Mouse (Mus musculus) frontal cortex, postnatal 10 days (tissue): ENCODE results near the gene 1700042G07Rik.
"Not testable (repeated sequence)": the region's sequence is repeated elsewhere in the genome, so short reads cannot be mapped to it uniquely, and the experiment has no call there.

ENCODE experiments used
- DNase-seq, 2 experiments: peaks; one replicate each; pipeline ENCODE4 v3.0.0; 2022; ENCODE audit warnings: low spot score in 2 of 2, mixed read lengths in 1 of 2

Gene 1700042G07Rik

DNA sequence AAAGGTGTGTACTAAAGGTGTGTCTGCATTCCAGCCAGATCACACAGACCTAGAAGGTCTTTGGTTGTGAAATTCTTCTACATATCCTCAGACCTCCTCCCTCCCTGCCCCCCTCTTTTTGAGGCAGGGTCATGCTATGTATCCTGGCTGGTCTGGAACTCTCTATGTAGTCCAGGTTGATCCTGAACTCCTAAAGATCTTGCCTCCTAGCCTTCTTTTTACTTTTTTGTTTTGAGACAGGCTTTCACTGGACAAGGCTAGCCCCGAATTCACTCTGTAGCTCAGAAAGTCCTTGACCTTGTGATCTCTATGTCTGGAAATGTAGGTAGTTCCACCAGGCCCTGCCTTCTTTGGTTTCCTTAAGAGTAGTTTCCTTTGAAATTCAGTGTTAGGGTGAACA is 35.7 kb downstream of the 1700042G07Rik start:
- DNase-seq, result no peak

DNA sequence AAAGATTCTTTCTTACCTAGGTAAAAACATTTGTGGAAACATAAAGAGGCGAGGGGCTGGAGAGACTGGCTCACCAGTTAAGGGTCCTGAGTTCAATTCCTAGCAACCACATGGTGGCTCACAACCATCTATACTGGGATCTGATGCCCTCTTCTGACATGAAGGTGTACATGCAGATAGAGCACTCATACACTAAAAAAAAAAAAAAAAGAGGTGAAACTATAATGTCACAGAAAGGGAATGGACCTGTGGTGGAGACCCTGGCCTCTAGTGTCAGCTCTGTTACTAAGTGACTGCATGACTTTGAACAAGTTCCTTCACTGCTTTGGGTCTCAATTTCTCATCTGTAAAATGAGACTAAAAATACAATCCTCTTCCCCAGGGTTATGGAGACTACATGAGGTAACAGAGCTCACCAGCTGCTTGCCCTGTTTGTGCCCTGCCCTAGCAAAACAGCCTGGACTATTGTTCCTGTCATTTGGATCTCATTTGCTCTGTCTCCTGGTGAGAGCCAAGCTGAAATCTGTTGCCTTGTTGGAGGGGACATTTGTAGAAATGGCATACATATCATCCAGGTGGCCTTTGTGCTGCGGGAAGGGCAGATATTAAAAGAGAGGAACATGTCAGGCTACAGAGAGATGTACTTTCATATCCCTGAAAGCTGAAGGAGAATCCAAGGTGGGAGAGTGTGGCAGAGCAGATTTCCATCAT is 42.9 kb downstream of the 1700042G07Rik start:
- no peak for DNase-seq

DNA sequence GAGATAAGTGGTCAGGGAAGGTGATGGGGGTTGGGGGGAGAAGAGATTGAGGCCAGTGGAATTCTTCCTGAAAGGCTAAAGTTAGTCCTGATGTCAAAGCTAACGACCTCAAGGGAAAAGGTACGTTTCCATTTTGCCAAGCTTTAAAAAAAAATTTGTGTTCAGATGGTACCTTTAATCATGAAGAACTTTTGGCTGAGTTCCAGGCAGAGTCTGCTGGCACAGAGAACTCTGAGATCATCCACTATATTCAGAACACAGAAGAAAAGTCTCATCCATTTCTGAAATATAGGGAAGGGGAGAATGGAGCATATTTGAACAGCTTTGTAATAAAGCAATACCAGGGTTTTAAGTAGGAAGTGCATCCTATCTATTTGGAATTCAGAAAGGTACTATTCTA is 43.9 kb downstream of the 1700042G07Rik start:
- no peak for DNase-seq

DNA sequence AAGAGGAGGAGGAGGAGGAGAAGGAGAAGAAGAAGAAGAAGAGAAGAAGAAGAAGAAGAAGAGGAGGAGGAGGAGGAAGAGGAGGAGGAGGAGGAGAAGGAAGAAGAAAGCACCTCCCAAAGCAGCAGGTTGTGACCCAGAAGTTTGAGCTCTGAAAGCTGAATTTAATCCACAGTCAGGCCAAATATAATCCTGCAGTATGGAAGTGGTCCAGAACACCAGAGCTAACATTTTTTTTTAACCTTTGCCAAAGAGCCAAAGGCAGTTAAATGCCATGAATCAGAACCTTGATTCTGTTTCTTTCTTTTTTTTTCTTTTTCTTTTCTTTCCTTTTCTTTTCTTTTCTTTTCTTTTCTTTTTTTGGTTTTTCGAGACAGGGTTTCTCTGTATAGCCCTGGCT is 44.5 kb downstream of the 1700042G07Rik start:
- DNase-seq, result not testable (repeated sequence)

DNA sequence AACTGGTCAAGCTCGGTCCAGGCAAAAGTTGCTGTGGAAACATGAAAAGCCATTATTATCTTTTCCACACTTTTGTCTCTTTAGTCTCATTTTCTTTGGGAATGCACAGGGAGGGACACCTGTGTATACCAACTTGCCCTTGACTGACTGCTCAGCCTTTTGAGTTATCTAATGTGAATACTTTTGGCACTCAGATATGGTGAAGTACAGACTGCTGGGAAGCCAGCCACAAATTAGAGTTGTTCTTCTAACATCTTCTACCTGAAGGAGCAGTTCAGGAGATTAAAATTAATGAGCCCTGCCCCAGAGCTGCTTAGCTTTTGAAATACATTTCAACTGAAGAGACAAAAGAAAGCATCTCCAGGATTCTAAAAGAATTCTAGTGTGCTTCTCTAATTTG is 45.9 kb downstream of the 1700042G07Rik start:
- no peak for DNase-seq

DNA sequence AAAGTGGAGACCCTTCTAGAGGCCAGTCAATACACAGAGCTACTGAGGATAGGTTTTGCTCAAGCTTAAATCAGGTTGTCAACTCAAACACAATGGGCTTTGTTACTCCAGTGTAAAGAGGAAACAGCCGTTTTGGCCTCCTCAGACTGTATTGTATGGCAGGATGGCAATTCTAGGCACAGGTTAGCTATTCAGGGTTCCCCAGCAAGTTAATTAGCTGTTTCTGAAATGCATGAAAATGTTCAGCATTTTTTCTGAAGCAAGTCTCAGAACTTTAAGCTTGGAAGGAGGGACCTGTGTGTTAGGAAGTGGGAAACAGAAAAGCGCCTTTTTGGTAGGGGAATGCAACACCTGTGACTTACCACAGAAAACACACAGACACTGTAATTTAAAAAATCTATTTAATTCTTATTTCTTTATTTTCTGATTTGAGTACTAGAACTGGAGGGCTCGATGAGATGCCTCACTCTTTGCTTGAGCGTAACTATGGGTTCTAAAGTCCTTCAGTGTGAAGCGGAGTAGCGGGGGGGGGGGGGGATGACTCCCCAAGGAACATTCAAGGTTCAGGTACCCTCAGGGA is 47.0 kb downstream of the 1700042G07Rik start:
- no peak for DNase-seq

DNA sequence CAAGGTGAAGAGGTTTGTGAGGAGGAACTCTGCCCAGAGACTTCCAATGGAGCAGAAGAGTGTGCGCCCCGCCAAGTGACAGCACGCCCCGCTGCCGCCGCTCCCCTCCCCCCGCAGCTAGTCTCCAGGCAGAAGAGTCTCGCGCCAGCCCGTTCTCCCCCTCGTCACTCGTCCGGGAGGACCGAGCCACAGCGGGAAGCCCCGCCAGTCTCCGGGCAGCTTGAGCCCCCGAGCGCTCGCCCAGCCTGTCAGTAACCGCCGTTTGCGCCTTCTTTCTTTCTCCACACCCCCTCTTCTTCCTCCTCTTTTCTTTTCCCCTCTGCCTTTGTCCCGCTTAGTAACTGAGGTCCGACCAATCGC is 47.6 kb downstream of the 1700042G07Rik start:
- DNase-seq, result no peak

DNA sequence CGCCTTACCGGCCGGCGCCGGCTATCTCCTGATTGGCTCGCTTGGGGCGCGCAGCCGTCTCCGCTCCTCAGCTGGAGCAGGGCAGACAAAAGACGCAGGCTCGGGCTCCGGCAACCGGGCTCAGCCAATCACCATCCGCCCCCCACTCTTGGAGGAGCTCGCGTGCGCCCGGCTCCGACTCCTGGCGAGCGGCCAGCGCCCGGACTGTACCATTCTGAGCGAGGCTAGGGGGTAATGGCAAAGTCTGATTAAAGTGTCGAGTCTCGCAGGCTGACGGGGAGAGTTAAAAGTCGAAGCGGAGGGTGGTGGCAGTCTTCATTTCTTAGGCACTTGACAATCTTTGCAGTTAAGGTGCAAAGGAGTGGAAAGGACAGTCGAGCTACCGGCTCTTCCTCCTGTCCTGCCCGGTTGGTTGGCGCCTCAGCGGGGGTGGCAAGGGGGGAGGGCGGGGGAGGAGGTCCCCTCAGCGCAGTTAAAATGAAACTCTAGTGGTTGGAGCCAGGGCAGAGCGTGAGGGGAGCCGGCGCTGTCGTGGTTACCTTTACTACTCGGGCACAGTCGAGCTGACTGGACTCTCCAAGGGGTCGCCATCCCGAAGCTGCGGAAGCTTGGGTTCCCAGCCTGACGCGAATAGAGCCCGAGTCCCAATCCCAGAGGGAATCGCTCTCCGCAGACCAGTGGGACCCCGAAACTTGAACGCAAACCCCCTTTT is 48.1 kb downstream of the 1700042G07Rik start, which contains the start of gene Pik3r3:
Pik3r3 (plus strand) TSS at position 479 of the 712 bp plus-strand sequence.
- DNase-seq, result peak; percentile 98 to 99

DNA sequence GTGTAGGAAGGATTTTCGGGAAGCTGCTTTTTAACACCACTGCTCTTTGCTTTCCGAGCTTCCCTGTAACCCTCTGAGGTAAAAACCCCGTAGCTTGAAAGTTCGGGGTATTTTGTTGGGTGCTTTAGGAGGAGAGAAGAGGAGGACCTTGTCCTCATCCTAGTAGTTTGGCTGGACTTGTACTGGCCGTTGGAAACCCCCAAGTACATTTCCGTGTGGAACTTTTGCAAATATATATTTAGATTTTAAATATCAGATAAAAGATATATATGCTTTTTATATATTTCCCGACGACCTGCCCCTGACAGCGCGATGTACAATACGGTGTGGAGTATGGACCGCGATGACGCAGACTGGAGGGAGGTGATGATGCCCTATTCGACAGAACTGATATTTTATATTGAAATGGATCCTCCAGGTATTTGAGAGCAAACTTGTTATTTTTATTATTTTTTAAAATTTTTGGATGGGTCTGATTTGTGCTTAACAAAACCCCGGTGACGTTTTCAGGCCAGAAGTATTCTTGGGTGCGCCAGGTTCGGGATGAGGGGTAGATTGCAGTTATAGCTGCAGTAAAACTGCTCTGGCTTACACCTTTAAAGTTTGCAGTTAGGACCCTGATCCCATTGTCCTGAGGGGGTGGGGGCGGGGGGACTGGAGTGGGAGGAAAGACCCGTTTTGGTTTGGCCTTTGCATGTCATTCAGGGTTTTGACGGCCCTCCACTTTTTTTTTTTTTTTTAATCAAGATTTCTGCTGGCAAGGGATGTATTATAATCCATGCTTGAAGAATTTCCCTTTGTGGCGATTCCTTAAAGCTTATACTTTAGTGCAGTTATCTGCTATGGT is 49.0 kb downstream of the 1700042G07Rik start:
- DNase-seq, result no peak

DNA sequence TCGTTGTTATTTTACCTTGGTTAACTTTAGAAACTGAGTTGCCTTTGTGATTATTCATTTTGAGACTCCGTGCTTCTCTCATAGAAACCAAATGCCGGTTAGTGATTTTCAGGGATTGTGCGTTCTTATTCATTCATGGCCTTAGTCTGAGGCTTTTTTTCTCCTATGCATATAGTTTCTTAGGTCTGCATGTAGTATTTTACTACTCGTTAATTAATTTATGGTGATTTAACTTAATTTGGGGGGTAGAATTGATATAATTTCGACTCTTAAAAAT is 49.6 kb downstream of the 1700042G07Rik start:
- no peak for DNase-seq
